Mouse (Mus musculus): ENCODE results near the gene Atp6v0d1. TPM values are rescaled to one million over a fixed set of nuclear protein-coding genes. Genes with fewer than 3 reads are reported as not detected.
A peak's percentile ranks its signal among the peaks of the same experiment; 100 is the strongest.

The Atp6v0d1 gene
- total RNA-seq, 2 experiments from 2014 or later: 306 to 326 TPM

- no peak for DNase-seq (ENCODE audit: low spot score in 2 of 2)
Measured at GRCm38 (mm10) chr8:105509997-105510735, 55.7 kb downstream of the Atp6v0d1 start.

- no peak for DNase-seq (ENCODE audit: low spot score in 2 of 2)
Measured at GRCm38 (mm10) chr8:105508758-105509157, 57.1 kb downstream of the Atp6v0d1 start.

GRCm38 (mm10) chr8:105506977-105507376 is 58.9 kb downstream of the Atp6v0d1 start:
- DNase-seq (ENCODE audit: low spot score in 2 of 2): no peak

- no peak for DNase-seq (ENCODE audit: low spot score in 2 of 2)
Measured at GRCm38 (mm10) chr8:105504617-105505016, 61.2 kb downstream of the Atp6v0d1 start.

GRCm38 (mm10) chr8:105499787-105500186 is 66.1 kb downstream of the Atp6v0d1 start:
- DNase-seq (ENCODE audit: low spot score in 2 of 2): no peak

GRCm38 (mm10) chr8:105496439-105497180 is 69.2 kb downstream of the Atp6v0d1 start, which contains the start of gene Zdhhc1:
TSS of gene Zdhhc1 (minus strand) at chr8:105496902.
- peak; percentile 90 to 95 for DNase-seq (ENCODE audit: low spot score in 2 of 2)

- no peak for DNase-seq (ENCODE audit: low spot score in 2 of 2)
Measured at GRCm38 (mm10) chr8:105495350-105496302, 70.2 kb downstream of the Atp6v0d1 start.

GRCm38 (mm10) chr8:105494566-105494965 is 71.3 kb downstream of the Atp6v0d1 start:
- DNase-seq (ENCODE audit: low spot score in 2 of 2): no peak

GRCm38 (mm10) chr8:105493495-105493894 is 72.4 kb downstream of the Atp6v0d1 start:
- no peak for DNase-seq (ENCODE audit: low spot score in 2 of 2)

GRCm38 (mm10) chr8:105489281-105489680 is 76.6 kb downstream of the Atp6v0d1 start:
- DNase-seq (ENCODE audit: low spot score in 2 of 2): no peak

- DNase-seq (ENCODE audit: low spot score in 2 of 2): no peak
Measured at GRCm38 (mm10) chr8:105488082-105488481, 77.8 kb downstream of the Atp6v0d1 start.

- DNase-seq (ENCODE audit: low spot score in 2 of 2): no peak
Measured at GRCm38 (mm10) chr8:105484392-105484791, 81.5 kb downstream of the Atp6v0d1 start.

GRCm38 (mm10) chr8:105484030-105484368 is 81.8 kb downstream of the Atp6v0d1 start:
- DNase-seq (ENCODE audit: low spot score in 2 of 2): no peak

- DNase-seq (ENCODE audit: low spot score in 2 of 2): no peak
Measured at GRCm38 (mm10) chr8:105483212-105484029, 82.4 kb downstream of the Atp6v0d1 start.

GRCm38 (mm10) chr8:105482123-105482522 is 83.7 kb downstream of the Atp6v0d1 start:
- DNase-seq (ENCODE audit: low spot score in 2 of 2): no peak

GRCm38 (mm10) chr8:105481453-105481852 is 84.4 kb downstream of the Atp6v0d1 start:
- DNase-seq (ENCODE audit: low spot score in 2 of 2): no peak

GRCm38 (mm10) chr8:105481013-105481412 is 84.8 kb downstream of the Atp6v0d1 start:
- no peak for DNase-seq (ENCODE audit: low spot score in 2 of 2)

GRCm38 (mm10) chr8:105477792-105478191 is 88.1 kb downstream of the Atp6v0d1 start:
- DNase-seq (ENCODE audit: low spot score in 2 of 2): no peak

GRCm38 (mm10) chr8:105476628-105477413 is 89.0 kb downstream of the Atp6v0d1 start:
- peak in 1 of 2 experiments; percentile 55 for DNase-seq (ENCODE audit: low spot score in 2 of 2)

GRCm38 (mm10) chr8:105476161-105476560 is 89.7 kb downstream of the Atp6v0d1 start:
- DNase-seq (ENCODE audit: low spot score in 2 of 2): no peak
